Mouse (Mus musculus): ENCODE data around the gene Gm36245.

- TF ChIP-seq CTCF (IDR thresholded peaks at IDR 0.05; ENCODE audit: insufficient read depth, low read length) (no peak), POLR2A (IDR thresholded peaks at IDR 0.05; ENCODE audit: borderline replicate concordance, extremely low read depth, low read depth, low read length) (no peak)
Observed at GRCm38 (mm10) chr15:77588981-77589380, 10.1 kb upstream of the Gm36245 start.
